Comparison of ENCODE assay signal across 19 mouse cellular contexts in genomic region chr5:101845930-101846329, GRCm38 (mm10).
"Had no signal": no experiment of that assay in that cellular context is flagged by ENCODE, and none has a peak within 500 bp of the region (broad histone marks: within the 10 kb centered on the region; RNA-seq: fewer than 3 reads in every experiment).

No protein-coding gene starts in this region.

- H3K9ac ChIP-seq: limb, embryonic 12.5 days; limb, embryonic 15.5 days; liver, embryonic 14.5 days; lung, embryonic 15.5 days; midbrain, embryonic 12.5 days; midbrain, embryonic 15.5 days; neural tube, embryonic 12.5 days had no signal

- H3K9me3 ChIP-seq: limb, embryonic 12.5 days; limb, embryonic 15.5 days; lung, embryonic 15.5 days; midbrain, embryonic 12.5 days; midbrain, embryonic 15.5 days; neural tube, embryonic 12.5 days had no signal

- H3K27ac ChIP-seq: left cerebral cortex, adult 2 months; limb, embryonic 12.5 days; limb, embryonic 15.5 days; liver, embryonic 14.5 days; lung, embryonic 15.5 days; macrophage; midbrain, embryonic 12.5 days; midbrain, embryonic 15.5 days; neural tube, embryonic 12.5 days had no signal

- H3K4me1 ChIP-seq: limb, embryonic 12.5 days; limb, embryonic 15.5 days; lung, embryonic 15.5 days; midbrain, embryonic 12.5 days; midbrain, embryonic 15.5 days; neural tube, embryonic 12.5 days had no signal

- H3K4me2 ChIP-seq: limb, embryonic 12.5 days; limb, embryonic 15.5 days; lung, embryonic 15.5 days; midbrain, embryonic 12.5 days; midbrain, embryonic 15.5 days; neural tube, embryonic 12.5 days had no signal

- DNase-seq: kidney, adult 11 months; kidney, postnatal 10 days; layer of hippocampus, postnatal 36 days; left cerebral cortex, postnatal 4 days; lung, adult 18-20 months; lung, postnatal 10 days; retina, postnatal 1 day; right cerebral cortex, postnatal 25 days; thymus, adult 18-20 months; thymus, postnatal 36 days had no signal

- H3K4me3 ChIP-seq: left cerebral cortex, adult 2 months; limb, embryonic 12.5 days; limb, embryonic 15.5 days; lung, embryonic 15.5 days; midbrain, embryonic 12.5 days; midbrain, embryonic 15.5 days; neural tube, embryonic 12.5 days had no signal

- ATAC-seq: midbrain, embryonic 15.5 days had no signal

- H3K27me3 ChIP-seq: limb, embryonic 12.5 days; limb, embryonic 15.5 days; lung, embryonic 15.5 days; midbrain, embryonic 12.5 days; midbrain, embryonic 15.5 days; neural tube, embryonic 12.5 days had no signal
